Mouse (Mus musculus): ENCODE data around the gene Sh2d6. TPM values are rescaled to one million over a fixed set of nuclear protein-coding genes. Genes with fewer than 3 reads are reported as not detected.

Gene Sh2d6
- total and polyA plus RNA-seq, 2 experiments from 2014 or later, result 0.48 TPM; not detected in 1

- Histone ChIP-seq H3K27me3 (ENCODE audit: insufficient read depth, low read length) (no peaks in the 10 kb centered on the region), H3K4me3 (ENCODE audit: low read depth, low read length) (no peak overlapping the region), H3K36me3 (ENCODE audit: insufficient read depth, low read length) (no peaks in the 10 kb centered on the region), H3K4me2 (ENCODE audit: low read depth, low read length, poor library complexity, severe bottlenecking) (no peak overlapping the region), H3K9ac (replicated peaks; ENCODE audit: low read length, poor library complexity, severe bottlenecking) (no peak overlapping the region), H3K27ac (ENCODE audit: low read depth, low read length) (no peak overlapping the region), H3K9me3 (ENCODE audit: low read length) (no peaks in the 10 kb centered on the region), H3K4me1 (ENCODE audit: insufficient read depth, low read length) (no peaks in the 10 kb centered on the region)
- TF ChIP-seq CTCF (IDR thresholded peaks at IDR 0.05), result no peak
- no peak for DNase-seq (ENCODE audit: low spot score)
- 84% methylated on average over 8 of the region's 8 CpGs for WGBS
- no peak for ATAC-seq (ENCODE audit: low FRiP score)
Observed at GRCm38 (mm10) chr6:72465361-72466157, 55.9 kb downstream of the Sh2d6 start.

Other genes starting within 250 kb of the Sh2d6 start
- 1.9 and 3.0 TPM in 2 replicates for gene Sftpb, start 217.1 kb downstream of the Sh2d6 start, total RNA-seq (2014; rRNA removed)
- gene Sftpb, start 217.1 kb downstream of the Sh2d6 start, polyA plus RNA-seq (2015; fragmentation: Nextera tagmentation; extraction: Ambion mirVana), result 0.19 and 0.20 TPM in 2 replicates
- 43.7 and 45.3 TPM in 2 replicates for gene Usp39, start 176.5 kb downstream of the Sh2d6 start, total RNA-seq (2014; rRNA removed)
- gene Usp39, start 176.5 kb downstream of the Sh2d6 start, polyA plus RNA-seq (2015; fragmentation: Nextera tagmentation; extraction: Ambion mirVana), result 34.5 and 35.5 TPM in 2 replicates
- 9.5 and 10.0 TPM in 2 replicates for gene 0610030E20Rik, start 174.4 kb downstream of the Sh2d6 start, total RNA-seq (2014; rRNA removed)
- 13.3 and 14.7 TPM in 2 replicates for gene 0610030E20Rik, start 174.4 kb downstream of the Sh2d6 start, polyA plus RNA-seq (2015; fragmentation: Nextera tagmentation; extraction: Ambion mirVana)
- gene Tmem150a, start 166.3 kb downstream of the Sh2d6 start, total RNA-seq (2014; rRNA removed), result 23.1 and 28.5 TPM in 2 replicates
- gene Tmem150a, start 166.3 kb downstream of the Sh2d6 start, polyA plus RNA-seq (2015; fragmentation: Nextera tagmentation; extraction: Ambion mirVana), result 12.9 and 14.9 TPM in 2 replicates
- 64.5 and 87.3 TPM in 2 replicates for gene Rnf181, start 154.8 kb downstream of the Sh2d6 start, total RNA-seq (2014; rRNA removed)
- gene Rnf181, start 154.8 kb downstream of the Sh2d6 start, polyA plus RNA-seq (2015; fragmentation: Nextera tagmentation; extraction: Ambion mirVana), result 120 and 131 TPM in 2 replicates
- 6.5 and 19.3 TPM in 2 replicates for gene Vamp5, start 141.2 kb downstream of the Sh2d6 start, total RNA-seq (2014; rRNA removed)
- 14.4 and 14.5 TPM in 2 replicates for gene Vamp5, start 141.2 kb downstream of the Sh2d6 start, polyA plus RNA-seq (2015; fragmentation: Nextera tagmentation; extraction: Ambion mirVana)
- gene Vamp8, start 131.0 kb downstream of the Sh2d6 start, total RNA-seq (2014; rRNA removed), result 6.0 and 11.6 TPM in 2 replicates
- gene Vamp8, start 131.0 kb downstream of the Sh2d6 start, polyA plus RNA-seq (2015; fragmentation: Nextera tagmentation; extraction: Ambion mirVana), result 23.7 and 24.8 TPM in 2 replicates
- gene Ggcx, start 107.4 kb downstream of the Sh2d6 start, total RNA-seq (2014; rRNA removed), result 18.8 and 19.0 TPM in 2 replicates
- gene Ggcx, start 107.4 kb downstream of the Sh2d6 start, polyA plus RNA-seq (2015; fragmentation: Nextera tagmentation; extraction: Ambion mirVana), result 10.7 and 11.0 TPM in 2 replicates
- gene Mat2a, start 82.1 kb downstream of the Sh2d6 start, total RNA-seq (2014; rRNA removed), result 120 and 150 TPM in 2 replicates
- gene Mat2a, start 82.1 kb downstream of the Sh2d6 start, polyA plus RNA-seq (2015; fragmentation: Nextera tagmentation; extraction: Ambion mirVana), result 279 and 298 TPM in 2 replicates
- gene Capg, start 22.7 kb upstream of the Sh2d6 start, total RNA-seq (2014; rRNA removed), result 6.7 and 12.2 TPM in 2 replicates
- 6.3 and 8.0 TPM in 2 replicates for gene Capg, start 22.7 kb upstream of the Sh2d6 start, polyA plus RNA-seq (2015; fragmentation: Nextera tagmentation; extraction: Ambion mirVana)
- gene Elmod3, start 76.7 kb upstream of the Sh2d6 start, total RNA-seq (2014; rRNA removed), result 12.5 and 18.3 TPM in 2 replicates
- gene Elmod3, start 76.7 kb upstream of the Sh2d6 start, polyA plus RNA-seq (2015; fragmentation: Nextera tagmentation; extraction: Ambion mirVana), result 16.0 and 17.9 TPM in 2 replicates
- 4.4 and 4.5 TPM in 2 replicates for gene Retsat, start 76.8 kb upstream of the Sh2d6 start, total RNA-seq (2014; rRNA removed)
- gene Retsat, start 76.8 kb upstream of the Sh2d6 start, polyA plus RNA-seq (2015; fragmentation: Nextera tagmentation; extraction: Ambion mirVana), result 6.8 and 7.5 TPM in 2 replicates
- gene Tgoln1, start 95.3 kb upstream of the Sh2d6 start, total RNA-seq (2014; rRNA removed), result 34.2 and 36.2 TPM in 2 replicates
- 37.7 and 39.2 TPM in 2 replicates for gene Tgoln1, start 95.3 kb upstream of the Sh2d6 start, polyA plus RNA-seq (2015; fragmentation: Nextera tagmentation; extraction: Ambion mirVana)

Measured in midbrain, postnatal 0 days (tissue).